Mouse (Mus musculus): Measurements from ENCODE around the gene March2.
"Not testable (repeated sequence)": the region's sequence is repeated elsewhere in the genome, so short reads cannot be mapped to it uniquely, and the experiment has no call there.

Gene March2

DNA sequence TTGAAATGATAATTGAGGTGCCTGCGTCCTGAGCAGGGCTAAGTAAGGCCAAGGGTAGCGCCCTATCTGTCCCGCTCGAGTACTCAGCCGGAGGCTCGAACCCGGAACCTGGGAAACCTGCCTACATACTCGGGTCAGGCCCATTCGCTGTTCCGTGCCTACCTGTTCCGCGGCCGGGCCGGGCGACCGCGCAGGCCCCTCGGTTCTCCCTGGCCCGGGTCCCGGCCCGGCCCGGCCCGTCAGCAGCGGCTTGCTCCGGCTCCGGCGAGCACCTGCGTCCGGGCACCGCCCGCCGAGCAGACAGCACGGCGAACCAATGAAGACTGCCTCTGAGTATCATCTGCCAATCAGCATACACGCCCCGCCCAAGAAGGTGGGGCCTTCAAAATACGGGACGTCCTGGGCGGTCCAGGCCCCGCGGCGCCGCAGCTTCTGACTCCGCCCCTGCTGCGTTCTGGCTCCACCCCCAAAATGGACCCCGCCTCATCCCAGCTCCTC is at the start of gene March2:
March2 (minus strand) TSS at position 287 of the 498 bp plus-strand sequence.
- peak; percentile 99 for DNase-seq

DNA sequence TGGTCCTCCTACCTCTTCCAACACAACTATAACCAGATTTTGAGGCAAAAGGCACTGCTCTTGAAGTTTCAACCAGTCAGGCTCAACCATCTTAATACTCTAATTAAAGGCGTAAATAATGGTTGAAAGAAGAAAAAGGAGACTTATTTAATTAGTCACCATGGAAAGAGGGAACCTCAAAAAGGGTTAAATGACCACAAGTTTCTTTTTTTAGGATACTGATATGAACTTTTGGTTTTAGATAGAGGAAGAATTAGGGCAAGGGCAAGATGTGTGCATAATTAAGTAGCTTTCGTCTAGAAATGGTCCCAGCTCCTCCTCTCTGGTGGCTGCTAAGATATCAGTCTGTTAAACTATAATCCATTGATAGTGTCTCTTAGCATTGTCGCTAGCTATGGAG is 47.9 kb upstream of the March2 start:
- DNase-seq = no peak

DNA sequence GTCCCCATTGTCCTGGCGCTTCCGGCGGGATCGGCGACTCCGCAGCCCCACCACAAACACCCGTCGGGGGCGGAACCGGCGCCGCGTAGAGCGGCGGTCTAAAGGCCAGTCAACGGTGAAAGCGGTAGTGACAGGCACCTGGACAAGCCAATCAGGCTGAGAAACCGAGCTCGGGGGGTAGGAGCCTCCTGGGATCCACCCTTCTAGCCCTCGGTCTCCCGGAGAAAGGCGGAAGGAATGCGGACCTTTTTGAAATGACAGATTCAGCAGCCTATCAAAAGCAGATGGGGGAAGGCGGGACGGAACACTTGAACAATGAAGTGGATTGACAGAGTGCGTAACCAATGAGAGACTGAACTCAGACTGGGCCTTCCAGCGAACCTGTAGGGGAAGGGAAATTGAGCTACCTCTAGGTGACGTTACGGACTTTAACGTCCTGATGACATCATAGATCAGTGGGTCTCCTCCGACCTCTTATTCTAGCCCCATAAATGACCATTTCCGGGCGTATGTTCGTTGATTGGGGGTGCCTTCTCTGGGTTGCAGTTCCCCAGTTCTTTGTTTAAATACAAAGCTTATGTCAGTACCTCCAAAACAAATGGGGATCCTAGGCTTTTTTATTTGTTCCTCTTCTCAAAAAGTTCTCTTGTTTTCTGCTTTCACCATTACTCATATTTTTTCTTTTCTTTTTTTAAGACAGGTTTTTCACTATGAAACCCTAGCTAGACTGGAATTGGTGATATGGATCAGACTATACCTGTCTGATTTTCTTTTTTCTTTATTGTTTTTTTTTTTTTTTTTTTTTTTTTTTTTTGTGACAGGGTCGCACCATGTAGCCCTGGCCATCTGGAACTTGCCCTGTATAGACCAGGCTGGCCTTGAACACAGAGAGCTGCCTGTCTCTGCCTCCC is 42.0 kb upstream of the March2 start, which contains the start of gene Rab11b:
Rab11b (minus strand) TSS at position 276 of the 911 bp plus-strand sequence.
- DNase-seq = peak; percentile 99

DNA sequence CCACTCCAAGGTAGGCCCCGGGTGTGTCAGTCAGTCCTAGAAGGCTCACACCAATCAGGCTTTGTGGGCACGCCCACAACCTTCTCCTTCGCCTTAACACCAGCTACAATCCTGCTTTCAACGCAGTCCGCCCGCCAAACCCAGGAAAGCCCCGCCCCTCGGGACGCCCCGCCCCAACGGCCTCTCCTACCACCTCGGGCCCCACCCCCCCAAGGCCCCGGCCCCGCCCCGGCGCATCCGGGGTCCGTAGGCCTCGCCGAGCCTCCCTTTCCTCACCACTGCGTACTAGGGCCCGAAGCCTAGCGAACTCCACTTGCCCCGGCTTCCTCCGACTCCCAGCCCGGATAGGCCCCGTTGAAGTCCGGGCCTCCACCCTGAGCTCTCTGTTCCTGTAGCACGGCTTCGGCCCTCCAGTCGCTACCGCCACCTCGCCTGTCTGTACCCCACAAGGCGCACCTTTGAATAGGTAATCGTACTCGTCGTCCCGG is 41.3 kb upstream of the March2 start:
- DNase-seq = peak; percentile 99

GRCm38 (mm10) chr17:33757231-33757630 is 38.8 kb upstream of the March2 start:
- DNase-seq = peak; percentile 57

DNA sequence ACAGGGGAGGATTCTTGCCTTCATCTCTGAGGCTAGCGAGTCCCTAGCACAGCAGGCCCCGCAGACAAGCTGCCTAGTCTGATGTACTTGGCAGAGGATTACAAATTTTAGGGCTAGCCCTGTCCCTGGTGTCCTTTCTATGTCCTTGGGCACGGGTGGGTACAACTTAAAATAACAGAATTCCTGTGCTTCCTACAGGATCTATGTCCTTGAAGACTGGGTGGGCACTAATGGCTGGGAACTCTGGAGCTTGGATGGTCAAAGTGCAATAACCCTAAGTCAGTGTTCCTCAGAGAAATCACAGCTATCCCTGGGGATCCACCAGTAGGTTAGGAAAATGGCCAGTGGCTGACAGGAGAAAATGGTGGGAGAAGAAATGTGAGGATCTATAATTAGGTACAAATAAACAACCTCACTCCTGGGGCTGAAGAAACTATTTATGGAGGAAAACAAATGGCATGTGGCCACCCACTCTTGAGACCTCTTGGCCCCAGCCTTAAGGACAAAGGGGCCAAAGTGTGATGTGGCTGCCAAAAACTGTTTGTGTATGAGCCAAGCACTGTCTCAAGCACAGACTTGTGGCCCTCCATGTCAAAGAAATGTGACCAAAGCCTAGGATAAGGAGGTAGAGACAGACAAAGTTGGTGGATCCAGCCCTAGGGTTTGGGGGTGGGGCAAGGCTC is 37.8 kb upstream of the March2 start:
- no peak for DNase-seq

DNA sequence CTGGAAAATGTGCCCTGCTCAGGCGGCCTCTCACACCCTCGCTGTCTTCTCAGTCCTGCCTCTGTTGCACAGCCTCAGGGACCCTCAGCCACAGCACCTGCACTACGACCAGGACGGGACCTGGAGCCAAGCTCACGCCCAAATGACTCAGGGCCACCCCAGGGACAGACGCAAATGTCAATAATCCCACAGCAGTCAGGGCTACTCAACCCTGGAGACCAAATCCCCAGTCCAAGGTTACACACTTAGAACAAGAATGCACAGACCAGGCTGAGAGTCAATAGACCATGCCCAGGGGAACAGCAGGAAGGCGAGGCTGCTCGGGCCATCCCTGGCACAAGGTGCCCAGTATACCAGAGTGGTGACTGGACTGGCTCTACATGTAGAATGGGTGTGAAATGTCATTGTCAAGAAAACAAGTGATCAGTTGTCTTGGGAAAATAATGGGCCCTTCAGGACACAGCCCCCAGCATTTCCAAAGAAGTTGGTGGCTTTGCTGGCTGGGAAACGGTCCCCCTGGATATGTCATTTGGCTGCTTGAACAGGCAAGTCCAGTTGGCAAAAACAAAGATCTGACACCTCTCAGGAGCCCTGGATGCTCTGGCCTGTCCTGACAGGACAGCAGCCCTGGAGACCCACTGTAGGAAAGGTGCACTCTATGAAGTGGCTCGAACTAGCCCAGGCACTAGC is 37.1 kb upstream of the March2 start:
- peak; percentile 34 for DNase-seq

DNA sequence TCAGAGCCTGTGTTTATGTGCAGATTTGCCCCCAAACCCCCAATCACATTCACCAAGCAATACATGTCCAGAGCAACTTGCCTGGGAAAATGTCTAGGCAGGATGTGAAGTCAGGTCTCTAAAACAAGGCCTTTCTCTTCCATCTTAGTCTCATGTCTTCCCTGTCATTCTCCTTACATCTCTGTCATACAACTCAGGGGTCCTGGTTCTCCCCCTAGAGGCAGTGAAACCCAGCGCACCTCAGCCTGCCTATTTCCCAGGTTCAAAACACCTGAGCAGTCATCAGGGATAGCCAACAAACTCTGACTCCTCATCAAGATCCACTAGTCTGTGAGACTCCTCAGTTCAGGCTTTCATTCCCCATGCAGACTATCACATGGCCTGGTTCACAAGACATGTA is 36.2 kb upstream of the March2 start:
- no peak for DNase-seq

- no peak for DNase-seq
Observed at GRCm38 (mm10) chr17:33752297-33752696, 33.8 kb upstream of the March2 start.

GRCm38 (mm10) chr17:33751181-33751580 is 32.7 kb upstream of the March2 start:
- no peak for DNase-seq

GRCm38 (mm10) chr17:33749451-33749850 is 31.0 kb upstream of the March2 start:
- DNase-seq = no peak

GRCm38 (mm10) chr17:33746011-33746410 is 27.5 kb upstream of the March2 start:
- peak; percentile 45 for DNase-seq

GRCm38 (mm10) chr17:33744686-33745384 is 26.4 kb upstream of the March2 start:
- no peak for DNase-seq

- DNase-seq = no peak
Observed at GRCm38 (mm10) chr17:33742420-33742819, 23.9 kb upstream of the March2 start.

GRCm38 (mm10) chr17:33733526-33733925 is 15.1 kb upstream of the March2 start:
- not testable (repeated sequence) for DNase-seq

GRCm38 (mm10) chr17:33732556-33733083 is 14.2 kb upstream of the March2 start:
- DNase-seq = not testable (repeated sequence)

GRCm38 (mm10) chr17:33729215-33729614 is 10.7 kb upstream of the March2 start:
- DNase-seq = peak; percentile 34

- no peak for DNase-seq
Observed at GRCm38 (mm10) chr17:33728396-33728795, 9.9 kb upstream of the March2 start.

DNA sequence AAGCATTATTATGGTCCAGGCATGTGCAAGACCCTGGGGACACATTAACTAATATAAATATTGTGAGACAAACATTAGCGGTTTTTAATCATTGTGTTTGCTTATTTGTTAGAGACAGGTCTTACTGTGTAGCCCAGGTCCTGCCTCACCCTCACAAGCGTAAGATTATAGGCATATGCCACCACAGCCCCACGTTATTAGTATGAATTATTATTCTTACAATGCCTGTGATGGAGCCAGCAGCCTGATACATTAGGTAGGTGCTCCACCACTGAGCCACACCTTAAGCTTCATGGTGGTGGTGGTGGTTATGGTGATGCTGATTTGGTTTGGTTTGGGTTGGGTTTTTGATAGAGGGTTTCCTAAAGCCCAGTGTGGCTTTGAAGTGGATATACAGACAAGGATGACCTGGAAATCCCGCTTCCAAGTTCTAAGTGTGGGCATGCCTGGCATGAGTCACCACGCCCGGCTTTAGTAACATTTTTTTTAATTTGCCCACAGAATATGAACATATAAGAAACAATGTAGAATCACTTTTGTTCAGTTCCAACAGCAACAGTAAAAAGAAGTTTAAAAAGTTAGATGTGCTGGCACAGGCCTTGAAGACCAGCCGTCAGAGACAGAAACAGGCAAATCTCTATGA is 1.4 kb upstream of the March2 start:
- DNase-seq = no peak

GRCm38 (mm10) chr17:33718944-33719725 is 665 bp upstream of the March2 start:
- DNase-seq = no peak

GRCm38 (mm10) chr17:33717982-33718381 is 488 bp downstream of the March2 start:
- no peak for DNase-seq
